Mouse (Mus musculus) lung, postnatal 0 days (tissue): ENCODE results near the gene Gzmf. TPM values are rescaled to one million over a fixed set of nuclear protein-coding genes. Genes with fewer than 3 reads are reported as not detected.

Experiments used
- ATAC-seq: fragments of 200-750 bp; cut with Nextera tagmentation; 2 replicates; pipeline ENCODE4 v1.8.0; 2017; ENCODE audit warnings: moderate library complexity
- DNase-seq: peaks from one replicate; pipeline ENCODE4 v3.0.0-alpha.2; 2016; ENCODE audit warnings: low spot score
- H3K27ac ChIP-seq: fragments of 300-500 bp; sonication (generic); 2 replicates; pipeline ENCODE4 v1.5.1; 2014; ENCODE audit warnings: antibody characterized with exemption, mild to moderate bottlenecking, low read length, mixed read lengths
- H3K27me3 ChIP-seq: fragments of 300-500 bp; sonication (generic); replicated peaks from 2 replicates; pipeline ENCODE4 v1.6.1; 2014; ENCODE audit warnings: low read length, mixed read lengths; ENCODE audit not compliant: insufficient read depth
- H3K36me3 ChIP-seq: fragments of 300-500 bp; sonication (generic); 2 replicates; pipeline ENCODE4 v1.6.1; 2014; ENCODE audit warnings: low read length, mixed read lengths; ENCODE audit not compliant: insufficient read depth
- H3K4me1 ChIP-seq: fragments of 300-500 bp; sonication (generic); 2 replicates; pipeline ENCODE4 v1.6.1; 2014; ENCODE audit warnings: antibody characterized with exemption, low read depth, low read length, mixed read lengths; ENCODE audit not compliant: insufficient read depth
- H3K4me2 ChIP-seq: fragments of 300-500 bp; sonication (generic); replicated peaks from 2 replicates; pipeline ENCODE4 v1.6.1; 2014; ENCODE audit warnings: low read depth, mild to moderate bottlenecking, low read length, moderate library complexity, mixed read lengths
- H3K4me3 ChIP-seq: fragments of 300-500 bp; sonication (generic); 2 replicates; pipeline ENCODE4 v1.5.1; 2014; ENCODE audit warnings: low read depth, low read length
- H3K9ac ChIP-seq: fragments of 300-500 bp; sonication (generic); replicated peaks from 2 replicates; pipeline ENCODE4 v1.6.1; 2014; ENCODE audit warnings: low read depth, mild to moderate bottlenecking
- H3K9me3 ChIP-seq: fragments of 300-500 bp; sonication (generic); 2 replicates; pipeline ENCODE4 v1.6.1; 2016; ENCODE audit warnings: low read length, mixed read lengths
- CTCF ChIP-seq: IDR thresholded peaks from 2 replicates; pipeline ENCODE4 v1.5.1; 2016; ENCODE audit warnings: antibody characterized with exemption, mild to moderate bottlenecking
- EP300 ChIP-seq: IDR thresholded peaks from 2 replicates; pipeline ENCODE4 v1.6.1; 2016; ENCODE audit warnings: antibody characterized with exemption, mild to moderate bottlenecking, control low read depth
- WGBS: fragments of 180-500 bp; shearing (Covaris S2); extraction: QIAGEN DNeasy Blood & Tissue Kit; methylation state at CpG from one replicate; pipeline ENCODE4 v1.1.7; 2014; 5-methylcytosine and 5-hydroxymethylcytosine counted together
- polyA plus RNA-seq: library from polyadenylated mRNA; unstranded; fragments of >200 nt; fragmentation: Nextera tagmentation; extraction: Ambion mirVana; gene quantifications from 2 replicates; pipeline ENCODE4 v1.2.1, GENCODE M21; 2015

Gzmf gene
- polyA plus RNA-seq, 1 experiment from 2014 or later, result not detected

GRCm38 (mm10) chr14:56155340-56155739, 55.9 kb downstream of the Gzmf start:
- Histone ChIP-seq H3K4me1 (no peaks in the 10 kb centered on the region), H3K27me3 (no peaks in the 10 kb centered on the region), H3K9me3 (no peaks in the 10 kb centered on the region), H3K4me2 (no peak overlapping the region), H3K4me3 (no peak overlapping the region), H3K9ac (no peak overlapping the region), H3K36me3 (no peaks in the 10 kb centered on the region), H3K27ac (no peak overlapping the region)
- TF ChIP-seq CTCF (peak; percentile 40), EP300 (no peak)
- 65% methylated on average over 2 of the region's 2 CpGs for WGBS
- no peak for DNase-seq
- ATAC-seq, result no peak

Other genes starting within 250 kb of the Gzmf start
- gene Mcpt1, start 193.4 kb downstream of the Gzmf start, polyA plus RNA-seq, result not detected in 2 replicates
- not detected in 2 replicates for gene Mcpt9, start 180.9 kb downstream of the Gzmf start, polyA plus RNA-seq
- 0.13 TPM in 1 of 2 replicates, not detected in the other for gene Mcpt2, start 169.4 kb downstream of the Gzmf start, polyA plus RNA-seq
- 0.54 and 1.5 TPM in 2 replicates for gene Mcpt4, start 149.1 kb downstream of the Gzmf start, polyA plus RNA-seq
- 5.0 and 5.6 TPM in 2 replicates for gene Mcpt8, start 126.1 kb downstream of the Gzmf start, polyA plus RNA-seq
- 0.29 and 0.31 TPM in 2 replicates for gene Ctsg, start 108.8 kb downstream of the Gzmf start, polyA plus RNA-seq
- gene Gzme, start 90.8 kb downstream of the Gzmf start, polyA plus RNA-seq, result not detected in 2 replicates
- not detected in 2 replicates for gene Gzmd, start 78.8 kb downstream of the Gzmf start, polyA plus RNA-seq
- not detected in 2 replicates for gene Gzmg, start 51.8 kb downstream of the Gzmf start, polyA plus RNA-seq
- gene Gzmn, start 36.8 kb downstream of the Gzmf start, polyA plus RNA-seq, result not detected in 2 replicates
- not detected in 2 replicates for gene Gzmc, start 23.2 kb upstream of the Gzmf start, polyA plus RNA-seq
- gene Gzmb, start 50.8 kb upstream of the Gzmf start, polyA plus RNA-seq, result 1.4 TPM in 2 replicates
- 1.7 and 1.8 TPM in 2 replicates for gene Atp12a, start 153.7 kb upstream of the Gzmf start, polyA plus RNA-seq
- gene Rnf17, start 191.2 kb upstream of the Gzmf start, polyA plus RNA-seq, result 0.39 and 0.47 TPM in 2 replicates